Mouse (Mus musculus) gastrocnemius, adult 18-20 months (tissue): Measurements from ENCODE around the gene Dip2a. TPM values are rescaled to one million over a fixed set of nuclear protein-coding genes. Genes with fewer than 3 reads are reported as not detected.

Source experiments
- DNase-seq: peaks from one replicate; pipeline ENCODE4 v3.0.0; 2021; ENCODE audit warnings: low spot score
- total RNA-seq, 2 experiments: library from RNA; stranded (reverse); gene quantifications; 2 replicates each; pipeline ENCODE4 v1.2.3; 2021

Gene Dip2a
- total RNA-seq, 2 experiments from 2014 or later = 3.2 to 3.5 TPM

DNA sequence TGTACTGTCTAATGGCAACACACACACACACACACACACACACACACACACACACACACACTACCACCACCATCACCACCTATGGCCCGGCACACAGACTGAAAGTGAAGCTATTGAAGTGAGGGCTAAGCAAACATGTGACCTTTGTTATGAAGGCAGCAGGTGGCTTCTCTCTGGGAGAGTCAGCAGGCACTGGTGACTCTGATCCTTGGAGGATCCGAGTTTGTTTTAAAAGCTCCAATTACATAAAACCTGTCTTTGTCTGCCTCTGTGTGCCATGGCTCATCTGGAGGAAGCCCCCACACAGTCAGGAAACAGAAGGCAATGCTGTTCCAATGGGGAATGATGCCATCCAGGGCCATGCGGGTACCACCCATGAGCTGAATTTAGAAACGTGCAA lies 98.5 kb downstream of the Dip2a start:
- no peak for DNase-seq

GRCm38 (mm10) chr10:76245106-76245505 lies 100.0 kb downstream of the Dip2a start:
- DNase-seq = no peak

- DNase-seq = no peak
Observed at GRCm38 (mm10) chr10:76239401-76239800, 105.7 kb downstream of the Dip2a start.

- peak; percentile 89 for DNase-seq
Observed at GRCm38 (mm10) chr10:76237341-76238225, 107.5 kb downstream of the Dip2a start, which contains the start of gene Prmt2. Gene Prmt2 (minus strand): TSS chr10:76237865.

DNA sequence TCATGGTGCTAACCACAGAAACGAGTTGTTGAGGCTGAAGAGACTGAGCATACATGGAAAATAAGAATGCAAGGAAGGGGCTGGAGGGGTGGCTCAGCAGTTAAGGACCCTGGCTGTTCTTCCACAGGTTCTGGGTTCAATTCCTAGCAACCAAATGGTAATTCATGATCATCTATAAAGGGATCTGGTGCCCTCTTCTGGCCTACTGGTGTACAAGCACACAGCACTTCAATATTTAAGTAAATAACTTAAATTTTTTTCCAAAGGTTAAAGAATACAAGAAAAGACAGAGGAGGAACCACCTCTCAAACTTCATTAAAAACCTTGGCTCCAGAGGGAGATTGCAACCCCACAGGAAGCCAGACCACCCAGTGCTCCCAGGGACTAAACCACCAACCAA lies 115.5 kb downstream of the Dip2a start:
- no peak for DNase-seq

GRCm38 (mm10) chr10:76225944-76226343 lies 119.1 kb downstream of the Dip2a start:
- no peak for DNase-seq

DNA sequence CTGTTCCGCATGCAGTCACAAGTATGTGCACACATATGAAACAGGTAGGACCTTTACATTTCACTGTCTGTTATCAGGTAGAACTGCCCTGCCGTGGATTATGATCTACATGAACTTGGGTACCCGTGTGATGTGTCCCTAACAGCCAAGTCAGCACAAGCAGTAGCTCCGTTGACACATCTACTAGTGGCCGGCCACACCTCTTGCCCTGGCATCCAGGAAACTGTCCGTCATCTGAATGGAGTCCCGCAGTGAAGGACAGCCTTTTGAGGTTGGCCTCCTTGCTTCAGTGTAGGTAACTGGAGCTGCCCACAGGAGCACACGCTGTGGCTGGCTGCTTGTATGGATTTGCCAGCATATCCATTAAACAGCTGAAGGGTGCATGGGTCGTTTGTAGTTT lies 126.9 kb downstream of the Dip2a start:
- DNase-seq = no peak

- DNase-seq = no peak
Observed at GRCm38 (mm10) chr10:76217056-76217455, 128.0 kb downstream of the Dip2a start.

DNA sequence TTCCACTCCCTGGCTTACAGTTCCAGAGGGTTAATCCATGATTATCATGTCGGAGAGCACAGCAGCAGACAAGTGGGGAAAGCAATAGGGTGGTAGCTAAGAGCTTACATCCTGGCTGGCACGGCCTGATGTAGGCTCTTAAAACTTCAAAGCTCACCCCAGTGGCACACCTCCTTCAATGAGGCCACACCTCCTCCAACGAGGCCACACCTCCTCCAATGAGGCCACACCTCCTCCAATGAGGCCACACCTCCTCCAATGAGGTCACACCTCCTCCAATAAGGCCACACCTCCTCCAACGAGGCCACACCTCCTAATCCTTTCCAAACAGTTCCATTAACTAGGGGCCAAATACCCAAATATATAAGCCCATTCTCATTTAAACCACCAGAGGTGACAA lies 130.9 kb downstream of the Dip2a start:
- no peak for DNase-seq

GRCm38 (mm10) chr10:76212121-76212520 lies 133.0 kb downstream of the Dip2a start:
- no peak for DNase-seq

- DNase-seq = no peak
Observed at GRCm38 (mm10) chr10:76210806-76211205, 134.3 kb downstream of the Dip2a start.

Other genes with a start within 250 kb of the Dip2a start
- not detected for gene Slc5a4b, start 234.3 kb downstream of the Dip2a start, total RNA-seq
- gene Slc5a4a, start 197.8 kb downstream of the Dip2a start, total RNA-seq = not detected
- 1 to 10 TPM; 2.7 to 4.2 TPM for gene Prmt2, start 107.4 kb downstream of the Dip2a start, total RNA-seq
- 1 to 10 TPM; 1.2 to 3.5 TPM for gene S100b, start 91.4 kb downstream of the Dip2a start, total RNA-seq
- not detected for gene AC141477.1, start 95.2 kb upstream of the Dip2a start, total RNA-seq
- 10 to 100 TPM; 59.1 to 63.4 TPM for gene Pcnt, start 97.5 kb upstream of the Dip2a start, total RNA-seq
- gene 2610028H24Rik, start 103.8 kb upstream of the Dip2a start, total RNA-seq = under 1 TPM in 1 of 2 experiments, not detected in 1; 0.23 TPM
- gene Mcm3ap, start 123.6 kb upstream of the Dip2a start, total RNA-seq = 10 to 100 TPM; 16.9 to 18.4 TPM
- gene Ybey, start 123.8 kb upstream of the Dip2a start, total RNA-seq = 1 to 10 TPM; 3.8 to 3.9 TPM
- 1 to 10 TPM; 6.5 to 9.8 TPM for gene Lss, start 186.3 kb upstream of the Dip2a start, total RNA-seq
- not detected for gene Spatc1l, start 217.0 kb upstream of the Dip2a start, total RNA-seq
- gene Ftcd, start 230.4 kb upstream of the Dip2a start, total RNA-seq = under 1 TPM in 1 of 2 experiments, not detected in 1; 0.57 TPM